Mouse (Mus musculus) ES-E14 (cell line): Measurements from ENCODE around the gene Lyrm9. TPM values are rescaled to one million over a fixed set of nuclear protein-coding genes. Genes with fewer than 3 reads are reported as not detected.

Experiments used
- DNase-seq: peaks from one replicate; pipeline ENCODE4 v3.0.0-alpha.2; 2013; ENCODE audit warnings: low read depth, low spot score
- H3K27ac ChIP-seq: 2 replicates; pipeline ENCODE4 v1.5.1; 2012; ENCODE audit warnings: low read depth, mild to moderate bottlenecking, low read length, moderate library complexity, mixed read lengths; ENCODE audit not compliant: poor library complexity, insufficient read depth, severe bottlenecking
- H3K36me3 ChIP-seq: 2 replicates; pipeline ENCODE4 v1.6.1; 2012; ENCODE audit warnings: mild to moderate bottlenecking, low read length, moderate library complexity, mixed read lengths; ENCODE audit not compliant: control insufficient read depth, poor library complexity, insufficient read depth, severe bottlenecking
- H3K4me1 ChIP-seq, 2 experiments: fragments of 150-350 bp in 1 of 2; sonication (generic) in 1 of 2; 2 replicates each; pipeline ENCODE4 v1.6.1; 2012; ENCODE audit warnings: low read length in 2 of 2, mild to moderate bottlenecking in 1 of 2, mixed read lengths in 1 of 2; ENCODE audit not compliant: control insufficient read depth in 2 of 2, insufficient read depth in 2 of 2, poor library complexity in 1 of 2
- H3K4me3 ChIP-seq, 2 experiments: fragments of 150-350 bp in 1 of 2; sonication (generic) in 1 of 2; 2 replicates each; pipeline ENCODE4 v1.5.1; 2012; ENCODE audit warnings: low read length in 2 of 2, low read depth in 1 of 2, mild to moderate bottlenecking in 1 of 2, mixed read lengths in 1 of 2; ENCODE audit not compliant: insufficient read depth in 1 of 2, poor library complexity in 1 of 2, severe bottlenecking in 1 of 2
- H3K9ac ChIP-seq: 2 replicates; pipeline ENCODE4 v1.6.1; 2012; ENCODE audit warnings: low read depth, mild to moderate bottlenecking, low read length, mixed read lengths; ENCODE audit not compliant: poor library complexity, insufficient read depth, severe bottlenecking
- H3K9me3 ChIP-seq: fragments of 150-350 bp; sonication (generic); 2 replicates; pipeline ENCODE4 v1.6.1; 2012; ENCODE audit warnings: low read depth, mild to moderate bottlenecking, low read length; ENCODE audit not compliant: control insufficient read depth, insufficient read depth
- CHD2 ChIP-seq: IDR thresholded peaks from 2 replicates; pipeline ENCODE4 v1.6.1; 2014; ENCODE audit warnings: mild to moderate bottlenecking, low read depth, low read length, inconsistent platforms
- HCFC1 ChIP-seq: IDR thresholded peaks from 2 replicates; pipeline ENCODE4 v1.6.1; 2012; ENCODE audit warnings: low read length, inconsistent platforms, borderline replicate concordance; ENCODE audit not compliant: insufficient read depth
- MAFK ChIP-seq: IDR thresholded peaks from 2 replicates; pipeline ENCODE4 v1.6.1; 2014; ENCODE audit warnings: mild to moderate bottlenecking, low read depth, low read length, inconsistent platforms; ENCODE audit not compliant: insufficient read depth
- ZC3H11A ChIP-seq: IDR thresholded peaks from 2 replicates; pipeline ENCODE4 v1.6.1; 2012; ENCODE audit warnings: low read depth, mild to moderate bottlenecking, inconsistent platforms, low read length, borderline replicate concordance
- ZNF384 ChIP-seq: IDR thresholded peaks from 2 replicates; pipeline ENCODE4 v1.6.1; 2012; ENCODE audit warnings: low read depth, low read length, inconsistent platforms
- in situ Hi-C, 2 experiments: fragments of 600-800 bp; cut with MboI; formaldehyde crosslinking; loops; one replicate each; pipeline ENCODE4 v1.15.1; 2025; ENCODE audit warnings: low sequenced_read_pairs in 2 of 2, inconsistent platforms in 1 of 2; ENCODE audit not compliant: unreplicated experiment in 2 of 2
- total RNA-seq: library from RNA; depleted of rRNA; stranded (reverse); fragments of 300-350 nt; gene quantifications from 2 replicates; pipeline ENCODE4 v1.2.3, GENCODE M21; 2012; rRNA removed

The Lyrm9 gene
- total RNA-seq, 1 experiment, result 19.1 TPM

DNA sequence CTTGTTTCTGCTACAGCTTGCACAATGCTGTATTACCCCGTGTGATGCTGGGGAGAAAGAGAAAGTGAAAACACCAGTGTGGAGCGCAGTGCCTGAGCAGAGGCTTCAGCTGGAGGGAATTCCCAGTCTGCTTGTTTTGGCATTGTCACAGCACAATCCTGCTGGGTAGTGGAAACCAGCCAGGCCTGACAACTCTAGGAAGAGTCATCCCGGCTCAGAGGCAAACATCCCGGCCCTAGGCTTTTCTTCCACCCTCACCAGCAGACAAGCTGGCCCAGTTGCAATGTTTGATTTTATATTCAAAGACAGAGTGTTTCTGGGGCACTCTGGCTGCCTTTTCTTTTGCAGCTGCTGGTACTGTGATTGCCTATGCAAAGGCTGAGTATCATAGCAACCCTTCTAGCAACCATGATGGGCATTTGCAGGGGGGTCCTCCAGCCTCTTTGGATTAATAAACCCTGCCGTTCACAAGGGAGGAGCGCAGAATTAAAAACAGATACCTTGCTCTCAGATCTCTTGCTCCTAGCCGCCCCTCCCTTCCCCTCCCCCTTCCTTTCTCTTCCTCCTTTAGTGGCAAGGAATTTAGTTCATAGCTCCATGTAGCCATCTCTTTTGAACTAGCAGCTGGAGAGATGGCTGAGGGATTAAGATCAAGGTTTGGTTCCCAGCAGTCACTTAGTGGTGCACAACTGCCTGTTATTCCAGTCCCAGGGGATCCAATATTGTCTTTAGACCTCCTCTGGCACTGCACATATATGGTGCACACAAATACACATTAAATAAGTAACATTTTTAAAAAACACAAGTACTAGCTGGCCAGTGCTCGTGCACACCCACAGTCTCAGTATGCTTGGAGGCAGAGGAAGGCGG lies 61.0 kb downstream of the Lyrm9 start:
- H3K4me1 ChIP-seq, result peaks cover 0 to 9% of the 10 kb centered on the region in 2 experiments; a peak in 1 of 4 replicates
- in situ Hi-C loops, result no loop called here
- TF ChIP-seq ZNF384, result no peak
- TF ChIP-seq MAFK, result no peak
- no peak for TF ChIP-seq HCFC1
- no peak for TF ChIP-seq CHD2
- TF ChIP-seq ZC3H11A, result no peak
- no peak overlapping the region for H3K4me3 ChIP-seq
- H3K36me3 ChIP-seq, result no peaks in the 10 kb centered on the region
- DNase-seq, result no peak
- H3K27ac ChIP-seq, result no peak overlapping the region
- no peak overlapping the region for H3K9ac ChIP-seq
- H3K9me3 ChIP-seq, result no peaks in the 10 kb centered on the region

DNA sequence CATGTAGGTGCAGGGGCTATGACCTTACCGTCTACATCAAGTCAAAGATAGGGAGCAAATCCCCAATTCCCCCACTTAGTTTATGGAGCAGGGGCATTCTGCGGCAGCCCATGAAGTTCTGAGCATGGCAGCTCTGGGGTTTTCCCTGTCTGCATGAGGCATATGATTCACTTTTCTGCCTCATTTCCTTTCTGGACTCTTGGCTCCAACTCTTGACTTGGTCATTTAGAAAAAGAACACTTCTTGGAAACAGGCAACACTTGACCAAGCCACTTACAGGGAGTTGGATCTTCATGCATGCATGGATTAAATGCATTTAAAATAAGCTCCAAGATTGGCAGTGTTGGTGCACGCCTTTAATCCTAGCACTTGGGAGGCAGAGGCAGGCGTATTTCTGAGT lies 62.8 kb downstream of the Lyrm9 start:
- no peak for DNase-seq
- in situ Hi-C loops, result no loop called here
- Histone ChIP-seq H3K4me1 (peaks cover 0 to 9% of the 10 kb centered on the region in 2 experiments; a peak in 1 of 4 replicates), H3K4me3 (no peak overlapping the region), H3K9ac (no peak overlapping the region), H3K36me3 (no peaks in the 10 kb centered on the region), H3K9me3 (no peaks in the 10 kb centered on the region), H3K27ac (no peak overlapping the region)
- no peak for TF ChIP-seq ZNF384
- TF ChIP-seq ZC3H11A, result no peak
- TF ChIP-seq CHD2, result no peak
- no peak for TF ChIP-seq HCFC1
- TF ChIP-seq MAFK, result no peak

Other genes with a start within 250 kb of the Lyrm9 start
- 20.9 and 24.7 TPM in 2 replicates for gene Nlk, start 129.2 kb upstream of the Lyrm9 start, total RNA-seq
- 33.3 and 35.7 TPM in 2 replicates for gene Ccnq, start 74.9 kb upstream of the Lyrm9 start, total RNA-seq
- gene Nos2, start 94.2 kb downstream of the Lyrm9 start, total RNA-seq, result 0.16 and 0.22 TPM in 2 replicates
- gene Lgals9, start 158.4 kb downstream of the Lyrm9 start, total RNA-seq, result 3.8 and 8.6 TPM in 2 replicates